Mouse (Mus musculus) layer of hippocampus, adult 9-10 months (tissue): ENCODE data around the gene Ttll5.

ENCODE experiments used
- DNase-seq: peaks from one replicate; pipeline ENCODE4 v3.0.0; 2022; ENCODE audit warnings: low spot score

The Ttll5 gene

DNA sequence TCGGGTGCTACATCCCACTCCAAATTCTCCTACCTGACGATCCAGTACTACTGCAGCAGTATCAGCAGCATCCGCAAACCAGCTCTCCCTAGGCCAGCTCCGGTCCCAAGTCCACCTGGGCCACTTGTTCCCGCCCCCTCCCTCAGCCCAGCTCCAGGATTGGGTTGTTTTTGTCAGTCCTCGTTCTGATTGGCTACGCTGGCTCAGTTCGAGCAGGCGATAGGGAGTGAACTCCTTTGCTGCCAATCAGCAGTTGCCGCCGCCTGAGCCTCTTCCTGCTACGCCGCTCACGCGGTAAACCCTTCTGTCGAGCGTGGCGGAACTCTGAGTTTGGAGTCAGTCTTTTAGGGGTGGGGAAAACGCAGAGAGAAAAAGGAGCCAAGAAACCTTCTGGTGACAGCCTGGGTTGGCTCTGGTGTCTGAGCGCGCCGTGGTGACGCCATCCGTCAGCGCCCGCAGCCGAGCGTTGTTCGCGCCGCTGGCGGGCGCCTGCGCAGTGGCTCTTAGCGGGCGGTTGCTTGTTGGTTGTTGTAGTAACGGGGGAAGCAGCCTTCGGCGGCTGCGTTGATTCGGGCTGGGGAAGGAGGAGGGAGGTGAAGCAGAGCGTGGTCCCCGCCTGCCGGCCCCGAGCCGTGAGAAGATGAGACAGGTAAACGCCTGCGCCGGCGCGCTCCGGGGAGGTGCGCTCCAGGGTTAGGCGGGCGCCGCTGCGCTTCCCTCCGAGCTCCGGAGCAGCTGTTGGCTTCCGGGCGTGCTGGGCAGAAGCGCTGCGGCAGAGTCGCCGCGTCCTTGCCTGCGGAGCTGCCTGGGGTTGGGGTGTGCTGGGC is at the start of gene Ttll5, which contains the start of gene Erg28:
Ttll5 (plus strand) TSS at position 222 of the 827 bp plus-strand sequence.
Erg28 (minus strand) TSS at position 113 of the 827 bp plus-strand sequence.
- DNase-seq = peak; percentile 91

DNA sequence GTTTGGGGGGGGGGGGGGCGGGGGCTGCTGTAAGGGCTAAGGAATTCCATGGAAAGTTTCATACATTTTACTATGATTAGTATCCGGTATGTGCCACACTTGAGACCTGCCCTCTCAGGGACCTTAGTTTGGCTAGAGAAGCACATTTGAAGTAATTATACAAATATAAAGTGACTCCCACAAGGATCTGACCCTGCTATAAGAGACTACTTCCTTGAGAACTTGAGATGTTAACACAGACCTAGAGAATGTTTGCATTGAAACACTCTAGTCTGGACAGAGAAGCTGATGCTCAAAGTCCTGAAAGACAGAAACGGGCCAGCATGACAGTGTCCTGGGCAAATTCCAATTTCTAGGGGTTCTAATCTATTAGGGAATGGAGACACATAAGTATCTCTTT is 45.5 kb upstream of the Ttll5 start:
- DNase-seq = no peak

DNA sequence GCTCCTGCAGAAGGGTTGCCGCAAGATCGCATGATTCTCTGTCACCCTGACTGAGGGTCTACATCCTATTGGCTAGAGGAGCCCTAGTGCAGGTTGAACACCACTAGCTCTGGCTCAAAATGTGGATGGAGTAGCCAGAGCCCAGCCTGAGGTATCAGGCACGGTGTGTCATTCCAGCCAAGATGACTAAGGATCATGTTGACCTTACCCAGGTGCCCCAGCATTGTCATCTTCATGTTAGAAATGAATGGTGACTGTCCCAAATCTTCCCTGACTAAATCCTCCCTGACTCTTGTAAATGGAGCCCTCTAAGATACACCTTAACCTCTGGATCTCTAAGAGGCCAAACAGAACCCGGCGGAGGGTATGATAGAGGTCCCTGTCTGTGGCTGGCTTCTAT is 44.8 kb upstream of the Ttll5 start:
- DNase-seq = no peak

- no peak for DNase-seq
These were observed 42.9 kb upstream of the Ttll5 start for GRCm38 (mm10) chr12:85781606-85782005.

GRCm38 (mm10) chr12:85784916-85785815 is 39.3 kb upstream of the Ttll5 start:
- DNase-seq = no peak

DNA sequence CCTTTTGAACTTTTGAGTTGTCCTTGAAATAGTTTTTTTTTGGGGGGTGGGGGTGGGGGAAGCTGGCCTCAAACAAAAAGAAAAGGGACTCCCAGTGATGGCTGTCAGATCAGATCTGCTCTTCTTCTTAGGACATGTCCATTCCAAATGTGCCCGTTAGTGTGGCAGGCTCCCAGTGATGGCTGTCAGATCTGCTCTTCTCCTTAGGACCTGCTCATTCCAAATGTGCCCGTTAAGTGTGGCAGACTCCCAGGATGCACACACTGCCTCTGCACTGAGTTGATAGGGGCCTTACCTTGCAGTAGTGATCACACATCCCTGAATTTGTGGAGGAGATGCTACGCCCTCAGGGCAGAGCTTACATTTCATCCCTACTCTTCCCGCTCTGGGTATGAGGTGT is 32.3 kb upstream of the Ttll5 start:
- no peak for DNase-seq

DNA sequence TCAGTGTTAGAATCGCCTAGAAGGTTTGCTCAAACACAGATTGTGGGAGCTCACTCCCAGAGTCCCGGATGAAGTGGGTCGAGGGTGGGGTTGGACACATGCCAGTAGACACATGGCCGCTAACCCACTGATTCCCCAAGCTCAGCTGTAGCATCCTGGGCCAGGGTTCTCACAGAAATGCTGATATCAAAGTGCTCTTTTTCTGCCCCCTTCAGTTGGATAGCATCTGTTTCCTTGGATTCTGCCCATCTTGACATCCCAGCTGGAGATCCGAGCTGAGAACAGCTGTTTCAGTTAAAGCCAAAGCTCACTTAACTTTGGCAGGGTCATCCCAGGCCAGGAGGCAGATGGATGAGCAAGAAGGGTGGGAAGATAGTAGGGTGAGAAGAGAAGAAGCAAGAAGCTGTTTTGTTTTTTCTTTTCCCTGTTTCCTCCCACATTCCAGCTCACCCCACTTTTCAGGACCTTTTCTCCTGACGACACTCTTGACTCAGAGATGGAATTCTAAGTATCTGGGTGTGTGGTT is 31.6 kb upstream of the Ttll5 start:
- peak; percentile 25 for DNase-seq

DNA sequence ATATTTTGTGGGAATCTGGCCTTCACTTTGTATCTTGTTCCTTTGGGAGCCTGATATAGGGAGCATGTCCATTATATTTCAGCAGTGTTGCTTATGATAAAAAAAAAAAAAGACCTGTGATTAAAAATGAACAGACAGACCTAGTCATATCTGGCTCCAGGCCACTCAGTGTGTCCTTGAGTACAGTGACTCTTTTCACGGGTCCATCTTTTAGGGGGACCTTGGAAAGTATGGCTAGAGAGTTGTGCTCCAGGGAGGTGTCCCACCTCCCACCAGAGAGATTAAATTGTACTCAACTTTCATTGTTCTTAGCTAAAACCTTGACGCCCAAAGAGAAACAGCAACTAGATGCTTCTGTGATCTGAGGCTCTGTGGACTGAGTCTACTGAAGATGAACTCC is 30.4 kb upstream of the Ttll5 start:
- DNase-seq = no peak

DNA sequence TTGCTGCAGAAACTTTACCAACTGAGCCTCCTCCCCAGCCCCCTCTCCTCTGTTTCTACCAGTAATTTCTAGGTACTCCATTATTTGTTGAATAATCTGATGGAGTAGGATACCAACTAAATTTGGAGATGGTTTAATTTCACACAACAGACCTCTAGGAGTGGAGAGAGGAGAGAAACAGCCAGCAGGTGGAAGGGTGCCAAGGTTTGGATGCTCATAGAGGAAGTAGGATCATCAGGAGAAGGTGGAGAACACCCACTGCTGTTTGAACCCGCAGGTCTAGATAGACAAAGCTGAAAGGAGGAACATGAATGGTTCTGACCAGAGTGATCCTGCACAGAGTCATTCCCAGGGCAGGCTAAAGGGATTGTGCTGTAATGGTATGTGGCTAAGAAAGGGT is 28.9 kb upstream of the Ttll5 start:
- no peak for DNase-seq

- DNase-seq = no peak
These were observed 24.4 kb upstream of the Ttll5 start for GRCm38 (mm10) chr12:85800031-85800430.

DNA sequence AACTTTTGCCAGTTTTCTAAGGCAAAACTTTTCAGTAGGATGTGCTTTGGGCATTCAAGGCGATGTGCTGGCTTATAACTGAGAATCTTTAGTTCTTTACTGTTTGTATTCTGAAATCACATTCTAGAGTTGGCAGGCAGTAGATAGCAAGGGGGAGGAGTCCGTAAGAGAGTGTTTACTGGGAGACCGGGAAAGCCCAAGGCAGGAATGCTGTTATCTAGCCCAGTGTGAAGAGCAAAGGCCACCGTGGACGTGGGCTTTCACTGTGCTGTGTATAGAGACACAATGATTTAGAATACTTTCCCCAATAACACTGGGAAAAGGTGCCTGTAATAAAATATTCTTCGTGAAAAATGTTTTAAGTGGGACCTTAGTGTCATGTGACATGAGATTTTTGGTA is 14.7 kb upstream of the Ttll5 start:
- no peak for DNase-seq

DNA sequence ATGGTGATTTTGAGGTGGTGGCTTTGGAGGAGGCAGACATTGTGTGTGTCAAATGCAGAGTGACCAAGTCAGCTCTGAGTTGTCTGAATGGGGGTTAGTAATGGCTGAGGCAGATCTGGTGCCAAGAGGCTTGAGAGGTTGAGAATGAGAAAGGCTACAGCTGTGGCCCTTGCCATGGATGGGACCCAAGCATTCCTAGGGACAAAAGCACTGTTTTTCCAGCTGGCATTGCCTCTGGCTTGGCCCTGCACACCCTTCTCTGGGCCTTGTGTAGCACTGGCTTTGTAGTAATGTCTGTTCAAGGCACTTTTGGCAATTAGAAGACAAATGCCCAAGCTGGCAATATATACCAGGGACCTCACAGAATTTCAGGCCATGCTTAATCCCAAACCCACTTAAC is 13.5 kb upstream of the Ttll5 start:
- DNase-seq = no peak

- no peak for DNase-seq
These were observed 12.8 kb upstream of the Ttll5 start for GRCm38 (mm10) chr12:85811676-85812075.

GRCm38 (mm10) chr12:85813599-85813998 is 10.9 kb upstream of the Ttll5 start:
- DNase-seq = no peak

- no peak for DNase-seq
These were observed 2.4 kb upstream of the Ttll5 start for GRCm38 (mm10) chr12:85822051-85822450.

DNA sequence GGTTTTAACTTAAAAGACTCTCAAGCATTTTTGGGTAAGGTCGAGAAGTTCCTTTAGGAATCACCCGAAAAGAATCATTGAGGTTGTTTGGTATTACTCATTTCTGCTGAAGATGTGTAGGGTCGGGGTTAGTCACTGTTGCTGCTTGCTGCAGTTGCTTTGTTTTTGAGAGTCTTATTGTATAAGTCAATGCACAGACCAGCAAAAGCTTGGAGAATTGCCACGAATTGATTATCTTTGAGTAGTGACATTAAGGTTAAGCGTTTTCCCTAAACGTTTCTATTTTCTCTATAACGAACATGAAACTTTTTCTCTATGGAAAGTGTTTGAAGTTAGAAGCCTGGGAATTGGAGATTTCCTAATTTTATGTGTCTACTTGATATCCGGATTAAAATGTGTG is 902 bp downstream of the Ttll5 start:
- no peak for DNase-seq

GRCm38 (mm10) chr12:85825822-85826221 is 1.4 kb downstream of the Ttll5 start:
- no peak for DNase-seq

DNA sequence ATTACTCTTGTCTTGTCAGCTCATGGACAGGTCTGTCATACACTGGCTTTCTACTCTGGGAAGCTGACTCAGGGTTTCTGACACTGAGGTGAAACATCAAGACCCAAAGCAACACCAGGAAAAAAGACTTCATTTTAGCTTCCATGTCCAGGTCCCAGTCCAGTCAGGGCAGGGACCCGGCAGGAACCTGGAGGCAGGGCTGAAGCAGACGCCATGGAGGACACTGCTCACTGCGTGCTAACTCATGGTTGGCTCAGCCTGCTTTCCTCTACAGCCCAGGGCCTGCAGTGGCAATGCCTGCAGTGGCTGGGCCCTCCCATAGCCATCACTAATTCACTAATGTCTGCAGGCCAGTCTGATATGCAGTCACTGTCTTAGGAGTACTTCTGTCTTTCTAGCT is 4.4 kb downstream of the Ttll5 start:
- DNase-seq = no peak

- no peak for DNase-seq
These were observed 5.4 kb downstream of the Ttll5 start for GRCm38 (mm10) chr12:85829866-85830265.

GRCm38 (mm10) chr12:85830691-85831090 is 6.2 kb downstream of the Ttll5 start:
- DNase-seq = peak; percentile 36

GRCm38 (mm10) chr12:85834543-85834942 is 10.1 kb downstream of the Ttll5 start:
- no peak for DNase-seq

- no peak for DNase-seq
These were observed 13.3 kb downstream of the Ttll5 start for GRCm38 (mm10) chr12:85837765-85838164.
